Mouse (Mus musculus): ENCODE data around the gene Adk.

DNA sequence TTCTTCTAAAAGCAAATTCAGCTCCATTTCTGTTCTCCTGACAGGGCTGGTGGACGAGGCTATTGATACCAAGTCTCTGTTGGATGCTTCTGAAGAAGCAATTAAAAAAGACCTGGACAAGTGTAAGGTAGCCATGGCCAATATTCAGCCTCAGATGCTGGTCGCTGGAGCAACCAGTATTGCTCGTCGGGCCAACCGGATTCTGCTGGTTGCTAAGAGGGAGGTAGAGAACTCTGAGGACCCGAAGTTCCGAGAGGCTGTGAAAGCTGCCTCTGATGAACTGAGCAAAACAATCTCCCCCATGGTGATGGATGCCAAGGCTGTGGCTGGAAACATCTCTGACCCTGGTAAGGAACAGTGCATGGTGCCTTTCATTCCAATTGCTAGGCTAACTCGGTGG, 31.9 kb upstream of the Adk start:
- TF ChIP-seq CTCF (IDR thresholded peaks at IDR 0.05; ENCODE audit: low read depth) (no peak), EP300 (IDR thresholded peaks at IDR 0.05; ENCODE audit: low read depth) (no peak)

All from liver, embryonic 14.5 days (tissue).